Mouse (Mus musculus): ENCODE measurements at regions not wholly inside any gene's neighbourhood (a gene's known extent, or its start where the extent isn't known, plus 50 kb on each side); places are given as distances from the start of the nearest gene placed in this dataset.

- H3K4me2 ChIP-seq (ENCODE audit: low read depth, low read length) = peak overlapping the region; percentile 95
- WGBS = 2% methylated on average over 38 of the region's 38 CpGs
- peak overlapping the region; percentile 62 for H3K4me3 ChIP-seq (ENCODE audit: low read depth, low read length)
- no peaks in the 10 kb centered on the region for H3K27me3 ChIP-seq (replicated peaks; ENCODE audit: control insufficient read depth, insufficient read depth, low read length)
- DNase-seq (ENCODE audit: low spot score) (peak; percentile 78), ATAC-seq (ENCODE audit: low read depth) (peak; percentile 92)
- no peaks in the 10 kb centered on the region for H3K4me1 ChIP-seq (ENCODE audit: control insufficient read depth, insufficient read depth, low read length)
- H3K27ac ChIP-seq (replicated peaks; ENCODE audit: low read depth, low read length) = peak overlapping the region; percentile 81
- no peaks in the 10 kb centered on the region for H3K36me3 ChIP-seq (ENCODE audit: control insufficient read depth, insufficient read depth, low read length)
- no peaks in the 10 kb centered on the region for H3K9me3 ChIP-seq (ENCODE audit: control insufficient read depth, low read length)
- peak overlapping the region; percentile 77 for H3K9ac ChIP-seq (ENCODE audit: low read depth, low read length)
Measured at GRCm38 (mm10) chr4:9770372-9771102, 1103.8 kb upstream of the 2610301B20Rik start.

GRCm38 (mm10) chr4:9771103-9771474 lies 1103.2 kb upstream of the 2610301B20Rik start:
- ATAC-seq (ENCODE audit: low read depth) = peak; percentile 62
- Histone ChIP-seq H3K9ac (ENCODE audit: low read depth, low read length) (peak overlapping the region; percentile 77), H3K36me3 (ENCODE audit: control insufficient read depth, insufficient read depth, low read length) (no peaks in the 10 kb centered on the region), H3K9me3 (ENCODE audit: control insufficient read depth, low read length) (no peaks in the 10 kb centered on the region), H3K27me3 (replicated peaks; ENCODE audit: control insufficient read depth, insufficient read depth, low read length) (no peaks in the 10 kb centered on the region), H3K4me3 (ENCODE audit: low read depth, low read length) (peak overlapping the region; percentile 62), H3K4me1 (ENCODE audit: control insufficient read depth, insufficient read depth, low read length) (no peaks in the 10 kb centered on the region), H3K4me2 (ENCODE audit: low read depth, low read length) (peak overlapping the region; percentile 95), H3K27ac (replicated peaks; ENCODE audit: low read depth, low read length) (peak overlapping the region; percentile 81)
- 1% methylated on average over 5 of the region's 5 CpGs for WGBS
- peak; percentile 81 for DNase-seq (ENCODE audit: low spot score)

- Histone ChIP-seq H3K4me1 (ENCODE audit: control insufficient read depth, insufficient read depth, low read length) (no peaks in the 10 kb centered on the region), H3K4me2 (ENCODE audit: low read depth, low read length) (no peak overlapping the region), H3K9me3 (ENCODE audit: control insufficient read depth, low read length) (no peaks in the 10 kb centered on the region), H3K27ac (replicated peaks; ENCODE audit: low read depth, low read length) (no peak overlapping the region), H3K27me3 (replicated peaks; ENCODE audit: control insufficient read depth, insufficient read depth, low read length) (no peaks in the 10 kb centered on the region), H3K36me3 (ENCODE audit: control insufficient read depth, insufficient read depth, low read length) (no peaks in the 10 kb centered on the region), H3K4me3 (ENCODE audit: low read depth, low read length) (no peak overlapping the region), H3K9ac (ENCODE audit: low read depth, low read length) (no peak overlapping the region)
- DNase-seq (ENCODE audit: low spot score) = no peak
- ATAC-seq (ENCODE audit: low read depth) = no peak
- WGBS = 87% methylated on average over 8 of the region's 8 CpGs
Measured at GRCm38 (mm10) chr4:9778391-9778790, 1095.9 kb upstream of the 2610301B20Rik start.

GRCm38 (mm10) chr4:9779594-9779993 lies 1094.7 kb upstream of the 2610301B20Rik start:
- Histone ChIP-seq H3K4me1 (ENCODE audit: control insufficient read depth, insufficient read depth, low read length) (no peaks in the 10 kb centered on the region), H3K27me3 (replicated peaks; ENCODE audit: control insufficient read depth, insufficient read depth, low read length) (no peaks in the 10 kb centered on the region), H3K36me3 (ENCODE audit: control insufficient read depth, insufficient read depth, low read length) (no peaks in the 10 kb centered on the region), H3K4me2 (ENCODE audit: low read depth, low read length) (no peak overlapping the region), H3K4me3 (ENCODE audit: low read depth, low read length) (no peak overlapping the region), H3K9me3 (ENCODE audit: control insufficient read depth, low read length) (no peaks in the 10 kb centered on the region), H3K9ac (ENCODE audit: low read depth, low read length) (no peak overlapping the region), H3K27ac (replicated peaks; ENCODE audit: low read depth, low read length) (no peak overlapping the region)
- WGBS = 73% methylated on average over 3 of the region's 3 CpGs
- ATAC-seq (ENCODE audit: low read depth) (no peak), DNase-seq (ENCODE audit: low spot score) (no peak)

- peak; percentile 70 for DNase-seq (ENCODE audit: low spot score)
- WGBS = 35% methylated on average over 9 of the region's 9 CpGs
Measured at GRCm38 (mm10) chr4:9780179-9780578, 1094.1 kb upstream of the 2610301B20Rik start.

GRCm38 (mm10) chr4:9781318-9781717 lies 1093.0 kb upstream of the 2610301B20Rik start:
- no peak overlapping the region for H3K4me3 ChIP-seq (ENCODE audit: low read depth, low read length)
- ATAC-seq (ENCODE audit: low read depth) = no peak
- no peak for DNase-seq (ENCODE audit: low spot score)
- H3K36me3 ChIP-seq (ENCODE audit: control insufficient read depth, insufficient read depth, low read length) = no peaks in the 10 kb centered on the region
- H3K9ac ChIP-seq (ENCODE audit: low read depth, low read length) = no peak overlapping the region
- no peaks in the 10 kb centered on the region for H3K9me3 ChIP-seq (ENCODE audit: control insufficient read depth, low read length)
- no peaks in the 10 kb centered on the region for H3K27me3 ChIP-seq (replicated peaks; ENCODE audit: control insufficient read depth, insufficient read depth, low read length)
- H3K27ac ChIP-seq (replicated peaks; ENCODE audit: low read depth, low read length) = no peak overlapping the region
- H3K4me2 ChIP-seq (ENCODE audit: low read depth, low read length) = no peak overlapping the region
- 62% methylated on average over 2 of the region's 2 CpGs for WGBS
- H3K4me1 ChIP-seq (ENCODE audit: control insufficient read depth, insufficient read depth, low read length) = no peaks in the 10 kb centered on the region

More at GRCm38 (mm10) chr4:9780179-9780578, 1094.1 kb upstream of the 2610301B20Rik start:
- no peaks in the 10 kb centered on the region for H3K9me3 ChIP-seq (ENCODE audit: control insufficient read depth, low read length)
- H3K4me2 ChIP-seq (ENCODE audit: low read depth, low read length) = no peak overlapping the region
- H3K4me3 ChIP-seq (ENCODE audit: low read depth, low read length) = no peak overlapping the region
- H3K4me1 ChIP-seq (ENCODE audit: control insufficient read depth, insufficient read depth, low read length) = no peaks in the 10 kb centered on the region
- no peak overlapping the region for H3K9ac ChIP-seq (ENCODE audit: low read depth, low read length)
- 0 out of 2 replicates have a peak, but pooled peaks have one; percentile 57 for ATAC-seq (ENCODE audit: low read depth)
- no peaks in the 10 kb centered on the region for H3K27me3 ChIP-seq (replicated peaks; ENCODE audit: control insufficient read depth, insufficient read depth, low read length)
- no peaks in the 10 kb centered on the region for H3K36me3 ChIP-seq (ENCODE audit: control insufficient read depth, insufficient read depth, low read length)
- no peak overlapping the region for H3K27ac ChIP-seq (replicated peaks; ENCODE audit: low read depth, low read length)

GRCm38 (mm10) chr4:9787795-9788365 lies 1086.4 kb upstream of the 2610301B20Rik start:
- H3K9ac ChIP-seq (ENCODE audit: low read depth, low read length) = no peak overlapping the region
- DNase-seq (ENCODE audit: low spot score) (peak; percentile 87), ATAC-seq (ENCODE audit: low read depth) (peak; percentile 88)
- no peaks in the 10 kb centered on the region; the same call in 1 of the 2 replicates for H3K4me1 ChIP-seq (ENCODE audit: control insufficient read depth, insufficient read depth, low read length)
- 23% methylated on average over 5 of the region's 5 CpGs for WGBS
- H3K9me3 ChIP-seq (ENCODE audit: control insufficient read depth, low read length) = no peaks in the 10 kb centered on the region
- H3K27ac ChIP-seq (replicated peaks; ENCODE audit: low read depth, low read length) = peak overlapping the region; percentile 53
- no peaks in the 10 kb centered on the region for H3K36me3 ChIP-seq (ENCODE audit: control insufficient read depth, insufficient read depth, low read length)
- no peaks in the 10 kb centered on the region for H3K27me3 ChIP-seq (replicated peaks; ENCODE audit: control insufficient read depth, insufficient read depth, low read length)
- no peak overlapping the region for H3K4me2 ChIP-seq (ENCODE audit: low read depth, low read length)
- H3K4me3 ChIP-seq (ENCODE audit: low read depth, low read length) = no peak overlapping the region

- ATAC-seq (ENCODE audit: low read depth) (no peak), DNase-seq (ENCODE audit: low spot score) (no peak)
- H3K9me3 ChIP-seq (ENCODE audit: control insufficient read depth, low read length) = no peaks in the 10 kb centered on the region
- no peak overlapping the region for H3K4me2 ChIP-seq (ENCODE audit: low read depth, low read length)
- no peaks in the 10 kb centered on the region for H3K27me3 ChIP-seq (replicated peaks; ENCODE audit: control insufficient read depth, insufficient read depth, low read length)
- 85% methylated on average over 8 of the region's 8 CpGs for WGBS
- no peak overlapping the region for H3K27ac ChIP-seq (replicated peaks; ENCODE audit: low read depth, low read length)
- no peaks in the 10 kb centered on the region for H3K36me3 ChIP-seq (ENCODE audit: control insufficient read depth, insufficient read depth, low read length)
- H3K4me1 ChIP-seq (ENCODE audit: control insufficient read depth, insufficient read depth, low read length) = no peaks in the 10 kb centered on the region; the same call in 1 of the 2 replicates
- no peak overlapping the region for H3K4me3 ChIP-seq (ENCODE audit: low read depth, low read length)
- no peak overlapping the region for H3K9ac ChIP-seq (ENCODE audit: low read depth, low read length)
Measured at GRCm38 (mm10) chr4:9790478-9790877, 1083.8 kb upstream of the 2610301B20Rik start.

Measured in embryonic facial prominence, embryonic 14.5 days (tissue).